Comparison of ENCODE assay signal across 11 mouse cellular contexts in the genomic region with DNA sequence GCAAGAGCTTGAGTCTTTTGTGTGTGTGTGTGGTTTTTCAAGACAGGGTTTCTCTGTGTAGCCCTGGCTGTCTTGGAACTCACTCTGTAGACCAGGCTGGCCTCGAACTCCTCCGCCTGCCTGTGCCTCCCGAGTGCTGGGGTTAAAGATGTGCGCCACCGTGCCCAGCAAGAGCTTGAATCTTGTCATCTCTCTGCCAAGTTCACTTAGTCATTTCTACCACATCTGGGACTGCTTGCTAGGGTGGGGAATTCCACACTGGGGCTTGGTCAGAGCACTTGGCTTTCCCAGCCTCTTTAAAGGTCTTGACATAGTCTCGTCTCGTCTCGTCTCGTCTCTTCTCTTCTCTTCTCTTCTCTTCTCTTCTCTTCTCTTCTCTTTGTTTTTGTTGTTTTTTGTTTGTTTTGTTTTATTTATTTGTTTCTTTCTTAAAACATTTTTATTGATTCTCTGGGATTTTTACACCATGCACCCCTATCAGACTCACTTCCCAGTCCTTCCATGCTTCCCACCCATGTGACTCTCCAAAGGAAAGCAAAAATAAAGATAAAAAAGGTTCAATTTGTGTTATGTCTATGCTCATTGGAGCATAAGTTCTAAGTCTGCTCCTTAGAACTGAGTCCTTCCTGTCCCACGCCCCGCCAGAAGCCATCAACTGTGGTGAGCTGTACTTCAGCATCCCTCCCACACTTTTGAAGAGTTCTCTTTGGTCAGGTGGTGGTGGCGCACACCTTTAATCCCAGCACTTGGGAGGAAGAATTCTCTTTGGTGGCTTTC. TPM values are rescaled to one million over a fixed set of nuclear protein-coding genes. Genes with fewer than 3 reads are reported as not detected.
A peak's percentile ranks its signal among the peaks of the same experiment; 100 is the strongest.
DNase-seq lines count a peak whose midpoint lies in the region; ATAC-seq and TF ChIP-seq lines count a peak whose summit lies in the region.
"Had no signal": no experiment of that assay in that cellular context is flagged by ENCODE, and none has a peak within 500 bp of the region (broad histone marks: within the 10 kb centered on the region; RNA-seq: fewer than 3 reads in every experiment).

No protein-coding gene starts in this region.

- ATAC-seq in frontal cortex, adult (ENCODE audit: low TSS enrichment) = peak; percentile 11; the same call in 1 of the 2 replicates
- ATAC-seq: forebrain, embryonic 14.5 days had no signal

- no peak for DNase-seq in frontal cortex, adult 2 months (ENCODE audit: extremely low spot score in 1 of 2, low spot score in 1 of 2)
- DNase-seq in CD8-positive naive resting alpha-beta T cell, adult 2 months (ENCODE audit: low read depth in 2 of 2, low spot score in 2 of 2) = peak; percentile 20 to 33
- DNase-seq in induced T-regulatory cell, adult 2 months (ENCODE audit: low read depth) = peak; percentile 87
- DNase-seq in spleen, adult 2 months (ENCODE audit: low read depth in 1 of 2, low spot score in 2 of 2) = peak in 1 of 2 experiments; percentile 56
- no peak for DNase-seq in c-Kit-positive CD71-positive TER-119-positive erythroid progenitor cells, embryonic 14.5 days (ENCODE audit: low spot score)
- no peak for DNase-seq in retina, embryonic 14.5 days (ENCODE audit: low spot score)
- DNase-seq in heart, adult 2 months = no peak

- H3K4me1 ChIP-seq in spleen, adult 2 months (ENCODE audit: control insufficient read depth, insufficient read depth, insufficient read length) = peaks cover 21% of the 10 kb centered on the region; the same call in 1 of the 2 replicates
- peaks cover 6% of the 10 kb centered on the region for H3K4me1 ChIP-seq in heart, adult 2 months (ENCODE audit: control insufficient read depth, insufficient read depth, low read length)

- H3K36me3 ChIP-seq in spleen, adult 2 months (ENCODE audit: control insufficient read depth, insufficient read depth, low read length) = peaks cover 7% of the 10 kb centered on the region
- no peaks in the 10 kb centered on the region for H3K36me3 ChIP-seq in heart, adult 2 months (ENCODE audit: control insufficient read depth, insufficient read depth, low read length)
- H3K36me3 ChIP-seq: intestine, embryonic 15.5 days; lung, embryonic 15.5 days had no signal

- TF ChIP-seq EP300 in heart, adult 2 months (IDR thresholded peaks at IDR 0.05; ENCODE audit: insufficient read depth, low read depth, low read length) = no peak

- WGBS in spleen, adult 2 months = 34% methylated on average over 12 of the region's 12 CpGs
- 86% methylated on average over 12 of the region's 12 CpGs for WGBS in heart, adult 2 months

- TF ChIP-seq POLR2A in spleen, adult 2 months (IDR thresholded peaks at IDR 0.05; ENCODE audit: low read depth, low read length) = no peak
- TF ChIP-seq POLR2A in heart, adult 2 months (IDR thresholded peaks at IDR 0.05; ENCODE audit: insufficient read depth, low read depth, low read length) = no peak

- intact Hi-C loops in heart, adult 2 months (cut with DNase I) = no loop called here

- no peak for TF ChIP-seq CTCF in spleen, adult 2 months (IDR thresholded peaks at IDR 0.05; ENCODE audit: extremely low read depth, insufficient read depth, insufficient read length, insufficient replicate concordance)
- no peak for TF ChIP-seq CTCF in heart, adult 2 months (IDR thresholded peaks at IDR 0.05)

- H3K4me3 ChIP-seq in spleen, adult 2 months (ENCODE audit: extremely low read depth, insufficient read depth, insufficient read length) = no peak overlapping the region
- no peak overlapping the region for H3K4me3 ChIP-seq in heart, adult 2 months
- H3K4me3 ChIP-seq: intestine, embryonic 15.5 days; lung, embryonic 15.5 days had no signal

- H3K9ac ChIP-seq in heart, adult 2 months (ENCODE audit: low read depth, low read length) = no peak overlapping the region
- H3K9ac ChIP-seq: intestine, embryonic 15.5 days; lung, embryonic 15.5 days had no signal

- H3K27me3 ChIP-seq in spleen, adult 2 months (ENCODE audit: control insufficient read depth, insufficient read depth, low read length) = no peaks in the 10 kb centered on the region
- no peaks in the 10 kb centered on the region for H3K27me3 ChIP-seq in heart, adult 2 months (ENCODE audit: control insufficient read depth, insufficient read depth, low read length)
- H3K27me3 ChIP-seq: intestine, embryonic 15.5 days; lung, embryonic 15.5 days had no signal

- H3K79me2 ChIP-seq in heart, adult 2 months (replicated peaks; ENCODE audit: control insufficient read depth, insufficient read depth, low read length) = peaks cover 6% of the 10 kb centered on the region

- H3K27ac ChIP-seq in spleen, adult 2 months (ENCODE audit: insufficient read depth, low read length) = peak overlapping the region; percentile 65
- H3K27ac ChIP-seq in heart, adult 2 months = no peak overlapping the region
- H3K27ac ChIP-seq: intestine, embryonic 15.5 days; lung, embryonic 15.5 days had no signal

RNA-seq across cellular contexts. Expression of a gene that starts 19.1 kb away (rescaled TPM):
- polyA plus RNA-seq in frontal cortex, adult 2 months (2012; rRNA removed) = 2.0 TPM in 2 replicates
- 19.1 and 19.2 TPM in 2 replicates for polyA plus RNA-seq in spleen, adult 2 months (2012; rRNA removed)
- 1 to 10 TPM; 7.5 to 9.6 TPM for total RNA-seq in heart, adult 2 months (2021)
- polyA plus RNA-seq in heart, adult 2 months (2012; rRNA removed) = 4.3 and 9.4 TPM in 2 replicates

RNA-seq across cellular contexts. Expression of a gene that starts 21.3 kb away (rescaled TPM):
- polyA plus RNA-seq in frontal cortex, adult 2 months (2012; rRNA removed) = 53.1 and 53.2 TPM in 2 replicates
- 19.3 and 24.3 TPM in 2 replicates for polyA plus RNA-seq in spleen, adult 2 months (2012; rRNA removed)
- 1 to 10 TPM; 3.9 to 4.3 TPM for total RNA-seq in heart, adult 2 months (2021)
- 6.8 and 7.6 TPM in 2 replicates for polyA plus RNA-seq in heart, adult 2 months (2012; rRNA removed)

RNA-seq across cellular contexts. Expression of a gene that starts 21.7 kb away (rescaled TPM):
- 132 and 136 TPM in 2 replicates for polyA plus RNA-seq in frontal cortex, adult 2 months (2012; rRNA removed)
- 28.9 and 33.9 TPM in 2 replicates for polyA plus RNA-seq in spleen, adult 2 months (2012; rRNA removed)
- 10 to 100 TPM; 27.4 to 35.6 TPM for total RNA-seq in heart, adult 2 months (2021)
- polyA plus RNA-seq in heart, adult 2 months (2012; rRNA removed) = 17.0 and 18.2 TPM in 2 replicates

RNA-seq across cellular contexts. Expression of a gene that starts 31.3 kb away (rescaled TPM):
- 19.8 and 22.8 TPM in 2 replicates for polyA plus RNA-seq in frontal cortex, adult 2 months (2012; rRNA removed)
- polyA plus RNA-seq in spleen, adult 2 months (2012; rRNA removed) = 344 and 382 TPM in 2 replicates
- total RNA-seq in heart, adult 2 months (2021) = 10 to 100 TPM; 27.3 to 34.1 TPM
- 43.4 and 46.4 TPM in 2 replicates for polyA plus RNA-seq in heart, adult 2 months (2012; rRNA removed)

RNA-seq across cellular contexts. Expression of a gene that starts 31.7 kb away (rescaled TPM):
- 96.8 and 101 TPM in 2 replicates for polyA plus RNA-seq in frontal cortex, adult 2 months (2012; rRNA removed)
- polyA plus RNA-seq in spleen, adult 2 months (2012; rRNA removed) = 65.1 and 79.6 TPM in 2 replicates
- total RNA-seq in heart, adult 2 months (2021) = 10 to 100 TPM; 63.0 to 75.2 TPM
- 54.5 and 59.6 TPM in 2 replicates for polyA plus RNA-seq in heart, adult 2 months (2012; rRNA removed)

Comparison
In these comparisons a context has a peak if more than half of its experiments do, and no peak if none do; other contexts are left out.
1. DNase-seq: peak in CD8-positive naive resting alpha-beta T cell, adult 2 months (2 of 2) and induced T-regulatory cell, adult 2 months (single experiment); none in frontal cortex, adult 2 months (0 of 2), c-Kit-positive CD71-positive TER-119-positive erythroid progenitor cells, embryonic 14.5 days (single experiment), retina, embryonic 14.5 days (single experiment) and heart, adult 2 months (0 of 2).